Mouse (Mus musculus): ENCODE data around the gene Acd.

Gene Acd

DNA sequence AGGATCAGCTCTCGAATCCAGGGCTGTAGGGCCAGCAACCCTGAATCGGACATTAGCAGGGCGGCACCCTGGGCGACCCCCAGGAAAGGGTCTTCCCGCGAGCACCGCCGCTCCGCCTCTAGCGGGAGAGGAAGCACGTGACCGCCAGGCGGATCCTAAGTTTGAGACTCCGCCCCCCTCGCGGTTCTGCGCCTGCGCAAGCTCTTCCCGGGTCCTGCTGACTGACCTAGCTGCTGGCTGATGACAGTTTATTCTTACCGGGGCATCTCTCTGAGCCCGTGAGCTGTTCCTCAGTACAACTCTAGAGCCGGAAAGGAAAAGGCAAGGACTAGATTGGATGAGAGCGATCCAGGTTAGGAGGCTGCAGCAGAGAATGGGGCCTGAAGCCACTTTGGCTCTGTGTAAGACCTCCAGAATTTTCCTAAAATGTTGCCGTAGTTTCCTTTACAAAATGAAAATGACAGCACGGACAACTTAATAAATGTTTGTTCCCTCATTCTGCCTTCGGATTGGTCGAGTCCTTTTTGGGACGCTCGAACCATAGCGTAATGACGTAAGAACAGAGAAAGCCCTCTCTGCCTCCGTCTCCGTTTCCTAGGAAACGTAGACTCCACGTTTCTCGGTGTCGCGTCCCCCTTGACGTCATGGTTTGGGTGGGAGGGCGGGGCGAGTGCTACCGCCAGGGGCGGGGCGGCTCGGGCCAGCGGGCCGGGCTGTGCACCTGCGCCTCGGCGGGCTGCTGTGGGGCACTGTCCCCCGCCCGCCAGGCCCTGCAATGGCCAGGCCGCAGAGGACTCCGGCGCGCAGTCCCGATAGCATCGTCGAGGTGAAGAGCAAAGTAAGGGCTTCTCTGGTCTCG is at the start of gene Acd, which contains the start of gene Pard6a:
Acd (minus strand) TSS at position 137 of the 859 bp plus-strand sequence.
Pard6a (plus strand) TSS at position 183 of the 859 bp plus-strand sequence.
- in situ Hi-C loops (cut with MboI, MseI): no loop called here

DNA sequence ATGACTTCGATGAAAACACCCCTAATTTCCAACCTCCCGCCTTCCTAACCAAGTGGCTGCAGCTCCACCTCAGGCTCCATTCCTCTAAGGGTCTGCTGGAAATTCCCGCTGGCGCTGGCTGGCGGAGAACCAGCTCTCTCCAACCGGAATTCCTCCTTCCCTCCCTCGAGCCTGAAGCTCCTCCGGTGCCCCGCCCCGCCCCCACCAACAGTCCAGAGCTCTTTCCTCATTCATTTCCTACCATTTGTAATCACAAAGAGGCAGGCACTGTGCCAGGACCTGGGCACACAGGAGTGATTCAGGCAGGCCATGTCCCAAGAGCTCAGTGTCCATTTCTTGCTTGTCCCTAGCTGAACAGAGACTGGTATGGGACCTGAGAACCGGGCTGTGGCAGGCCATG is 49.7 kb upstream of the Acd start:
- in situ Hi-C loops (cut with MboI, MseI): no loop called here

DNA sequence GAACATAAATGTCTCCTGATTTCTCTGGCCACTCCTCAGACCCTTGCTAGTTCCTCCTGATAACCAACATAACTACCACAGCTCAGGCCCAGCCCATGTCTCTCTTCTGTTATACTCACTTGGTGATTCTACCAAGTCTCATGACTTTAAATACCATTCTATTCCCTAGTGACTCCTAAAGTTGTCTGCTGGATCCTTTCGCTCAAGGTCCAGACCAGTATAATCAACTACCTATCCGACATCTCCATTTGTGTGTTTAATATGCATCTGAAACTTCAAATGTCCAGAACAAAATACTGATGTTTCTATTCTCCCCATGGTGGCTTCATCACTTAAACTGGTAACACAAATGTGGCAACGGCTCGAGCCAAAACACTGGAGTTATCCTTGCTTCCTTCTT is 42.4 kb upstream of the Acd start:
- in situ Hi-C loops (cut with MboI, MseI): no loop called here

DNA sequence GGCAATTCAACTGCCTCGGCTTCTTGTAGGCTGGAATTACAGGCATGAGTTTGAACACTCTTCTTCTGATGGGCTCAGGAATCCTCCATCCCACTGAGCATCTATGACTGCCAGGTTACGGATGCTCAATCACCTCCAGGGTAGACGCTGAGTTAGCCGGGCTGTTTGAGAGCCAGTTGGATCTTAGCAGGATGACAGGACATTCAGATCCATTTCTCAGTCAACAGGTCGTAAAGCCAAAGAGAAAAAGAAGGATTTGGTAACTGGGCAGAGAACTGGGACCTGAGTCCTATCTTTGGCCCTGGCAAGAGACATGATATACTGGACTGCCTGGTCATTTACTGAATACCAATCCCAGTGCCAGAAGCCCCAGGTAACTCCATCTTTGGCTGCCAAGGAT is 38.3 kb upstream of the Acd start:
- in situ Hi-C loops (cut with MboI, MseI): no loop called here

DNA sequence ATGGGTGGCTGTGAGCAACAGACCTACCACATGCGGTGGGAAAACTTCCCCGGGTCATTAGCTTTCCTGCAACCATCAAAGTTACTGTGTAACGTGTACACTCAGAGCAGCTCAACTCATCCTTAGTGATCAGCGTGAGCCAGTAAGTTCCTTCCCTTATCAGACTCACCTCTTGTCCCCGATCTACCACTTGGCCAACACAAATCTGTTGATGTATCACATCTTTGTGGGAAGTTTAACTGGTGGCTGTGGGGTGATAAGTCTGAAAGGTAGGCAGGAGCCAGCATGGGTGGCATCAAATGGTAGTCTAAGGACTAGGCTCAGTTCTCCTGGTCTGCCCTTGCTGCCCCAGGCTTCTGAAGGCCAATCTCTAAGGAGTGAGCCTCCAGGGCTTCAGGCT is 31.3 kb upstream of the Acd start:
- in situ Hi-C loops (cut with MboI, MseI): no loop called here

DNA sequence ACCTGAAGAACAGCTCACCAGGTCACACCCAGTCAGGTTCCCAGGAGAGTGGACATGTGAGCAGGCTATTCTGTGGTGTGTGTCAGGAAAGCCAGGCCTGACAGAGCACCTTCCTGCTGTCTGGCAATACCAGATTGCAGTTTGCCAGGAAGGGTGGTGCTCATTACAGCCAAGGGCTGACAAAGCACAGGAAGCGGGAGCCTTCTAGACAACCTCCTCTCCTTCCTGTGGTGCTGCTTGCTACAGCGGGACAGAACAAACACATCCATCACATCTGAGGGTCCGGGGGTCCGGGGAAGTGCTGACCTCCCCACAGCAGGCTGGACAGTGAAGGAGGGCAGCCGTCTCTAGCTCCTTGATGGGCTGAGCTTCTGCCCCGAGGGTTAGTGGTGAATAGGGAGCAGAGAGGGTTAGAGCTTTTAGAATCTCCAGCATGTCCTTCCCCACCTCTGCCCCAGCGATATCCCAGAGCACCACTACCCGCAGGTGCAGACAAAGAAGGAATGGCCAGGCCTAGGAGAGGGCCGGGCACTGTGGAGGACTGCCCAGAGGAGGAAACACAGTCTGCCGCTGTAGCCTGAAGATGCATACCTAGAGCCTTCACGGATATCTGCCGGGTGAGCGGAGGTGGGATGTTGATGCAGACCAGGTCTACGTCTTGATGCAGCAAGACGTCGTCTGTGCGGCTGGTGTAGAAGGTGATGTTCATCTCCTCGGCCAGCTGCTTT is 26.7 kb upstream of the Acd start:
- in situ Hi-C loops (cut with MboI, MseI): no loop called here

DNA sequence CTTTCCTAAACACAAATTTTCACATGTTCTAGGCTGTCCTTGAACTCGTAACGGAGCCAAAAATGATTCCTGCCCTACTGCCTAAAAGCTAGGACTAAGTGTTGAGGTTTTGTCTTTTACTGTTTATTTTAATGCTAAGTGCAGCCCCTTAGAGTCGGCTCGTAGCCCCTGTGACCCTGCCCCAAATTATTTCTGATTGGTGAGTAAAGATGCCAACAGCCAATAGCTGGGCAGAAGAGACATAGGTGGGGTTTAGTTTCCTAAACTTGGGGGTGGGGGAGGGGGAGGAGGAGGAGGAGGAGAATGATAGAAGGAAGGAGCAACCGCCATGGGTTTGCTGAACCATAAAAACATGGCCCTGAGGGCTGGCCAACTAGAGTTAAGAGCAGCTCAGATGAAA is 24.8 kb upstream of the Acd start:
- in situ Hi-C loops (cut with MboI, MseI): no loop called here

DNA sequence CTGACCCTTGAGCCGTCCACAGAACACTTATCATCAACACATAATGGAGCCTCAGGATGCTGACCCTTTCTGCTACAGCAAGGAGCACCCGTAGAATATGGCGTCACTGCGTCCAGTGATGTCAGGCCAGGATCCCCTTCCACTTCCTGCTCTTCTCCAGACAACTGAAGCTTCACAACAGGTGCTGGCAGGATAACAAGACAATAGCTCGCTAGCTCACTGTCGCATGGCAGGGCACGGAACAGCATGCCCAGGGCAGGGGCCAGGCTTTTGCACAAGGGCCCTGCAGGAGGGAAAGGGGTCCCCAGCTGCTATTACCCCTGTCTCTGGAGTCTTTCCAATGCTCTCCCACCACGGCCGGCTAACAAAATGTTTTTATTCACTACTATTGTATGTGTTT is 22.0 kb upstream of the Acd start:
- in situ Hi-C loops (cut with MboI, MseI): no loop called here

DNA sequence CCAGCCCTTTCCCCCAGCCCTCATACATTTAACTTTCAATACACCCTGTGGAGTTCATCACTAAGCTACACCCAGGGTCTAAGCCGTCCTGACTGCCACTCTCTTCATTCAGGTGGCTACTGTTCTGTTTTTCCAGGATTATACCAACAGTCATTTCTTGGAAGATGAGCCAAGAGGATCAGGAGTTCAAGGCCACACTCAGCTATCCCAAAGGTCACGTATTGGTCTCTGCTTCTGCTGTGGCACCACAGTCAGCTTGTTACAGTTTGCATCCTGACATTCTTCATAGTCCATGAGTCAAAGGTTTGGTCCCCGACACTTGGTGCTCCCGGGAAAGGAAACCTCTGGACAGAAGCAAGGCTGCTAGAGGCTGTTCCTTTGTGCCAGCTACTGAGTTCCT is 18.7 kb upstream of the Acd start:
- in situ Hi-C loops (cut with MboI, MseI): no loop called here

DNA sequence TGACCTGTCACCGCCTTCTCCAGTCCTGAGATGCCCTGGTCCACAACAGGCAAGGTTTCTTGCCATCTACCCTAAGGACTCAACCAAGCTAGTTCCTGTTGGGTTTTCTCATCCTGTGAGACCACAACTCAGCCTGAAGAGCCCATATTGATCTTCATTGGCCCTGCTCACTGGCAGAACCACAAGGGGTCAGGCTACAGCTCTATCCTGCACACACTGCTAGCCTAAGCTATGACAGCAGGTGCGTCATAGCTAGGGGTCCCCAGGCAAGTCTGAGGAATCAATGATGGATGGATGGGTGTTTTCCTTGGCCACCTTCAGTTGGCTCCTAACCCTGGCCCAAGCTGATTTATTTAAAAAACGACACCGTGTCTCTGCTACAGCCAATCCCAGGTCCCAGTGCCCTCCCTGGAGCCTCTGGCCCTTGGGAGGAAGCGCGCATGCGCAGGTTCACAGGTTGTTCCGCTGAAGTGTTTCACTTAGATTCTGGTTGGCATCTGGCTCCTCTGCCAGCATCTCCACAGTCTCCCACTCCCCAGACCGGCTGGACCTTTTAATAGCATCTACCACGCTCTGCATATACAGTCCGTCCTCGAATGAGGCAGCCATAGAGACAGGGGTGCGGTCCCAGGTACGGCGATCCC is 15.5 kb upstream of the Acd start:
- in situ Hi-C loops (cut with MboI, MseI): no loop called here

DNA sequence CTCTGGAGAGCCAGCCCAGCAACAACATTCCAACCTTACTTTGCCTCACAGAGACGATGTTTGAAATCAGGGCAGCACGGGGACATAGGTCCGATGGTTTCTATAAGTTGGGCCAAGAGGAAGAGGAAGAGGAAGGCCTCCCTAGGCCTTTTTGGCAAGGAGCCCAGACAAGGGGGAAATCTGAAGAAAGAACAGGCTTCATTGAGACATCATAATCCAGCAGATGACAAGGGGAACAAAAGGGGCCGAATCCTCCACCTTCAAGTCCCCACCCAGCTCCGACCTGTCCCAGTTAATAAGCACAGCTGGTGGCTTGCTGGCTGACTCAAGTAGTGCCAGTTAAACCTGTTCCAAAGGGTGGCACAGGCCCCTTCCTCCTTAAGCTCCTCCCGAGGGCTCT is 14.1 kb upstream of the Acd start:
- in situ Hi-C loops (cut with MboI, MseI): no loop called here

DNA sequence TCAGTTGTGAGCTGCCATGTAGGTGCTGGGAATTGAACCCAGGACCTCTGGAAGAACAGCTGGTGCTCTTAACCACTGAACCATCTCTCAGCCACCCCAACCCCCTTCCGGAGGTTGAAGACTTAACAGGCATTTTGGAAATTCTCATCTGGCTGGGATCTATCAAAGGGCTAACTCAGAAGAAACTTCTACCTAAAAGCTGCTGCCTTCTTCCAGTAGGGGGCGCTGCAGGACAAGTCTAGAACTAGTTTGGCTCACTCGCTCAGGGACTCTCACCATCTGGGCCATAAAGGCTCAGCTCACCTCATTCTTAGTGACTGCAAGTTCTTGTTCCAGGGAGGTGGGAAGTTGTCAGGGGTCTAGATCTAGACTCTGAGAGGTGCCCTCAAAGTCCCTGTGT is 13.2 kb upstream of the Acd start:
- in situ Hi-C loops (cut with MboI, MseI): loop anchor here (5.0 kb wide), 3 partner anchors 68 to 223 kb away; partner anchors contain the start of genes Ctrl (in 1 of the 2) and Psmb10 (in 1 of the 2)

DNA sequence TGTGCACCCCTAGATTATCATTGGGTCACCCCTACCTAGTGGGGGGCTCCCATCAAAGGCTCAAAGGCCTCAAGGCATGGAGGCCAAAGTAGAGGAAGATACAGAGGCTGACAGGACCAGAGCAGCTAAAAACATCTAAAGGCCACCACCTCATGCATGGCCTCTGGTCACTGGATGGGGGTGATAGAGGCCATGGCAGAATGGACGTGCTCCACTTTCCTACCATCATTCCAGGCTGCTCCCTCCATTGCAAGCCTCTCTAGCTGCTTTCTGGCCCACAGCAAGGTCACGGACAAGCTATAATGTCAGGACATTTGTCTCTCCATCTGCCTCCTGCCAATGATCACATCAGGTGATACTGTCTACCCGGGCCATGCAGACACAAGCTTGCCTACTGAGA is 11.4 kb upstream of the Acd start:
- in situ Hi-C loops (cut with MboI, MseI): loop anchor here (5.0 kb wide), 3 partner anchors 70 to 225 kb away; partner anchors contain the start of genes Ctrl (in 1 of the 2) and Psmb10 (in 1 of the 2)

DNA sequence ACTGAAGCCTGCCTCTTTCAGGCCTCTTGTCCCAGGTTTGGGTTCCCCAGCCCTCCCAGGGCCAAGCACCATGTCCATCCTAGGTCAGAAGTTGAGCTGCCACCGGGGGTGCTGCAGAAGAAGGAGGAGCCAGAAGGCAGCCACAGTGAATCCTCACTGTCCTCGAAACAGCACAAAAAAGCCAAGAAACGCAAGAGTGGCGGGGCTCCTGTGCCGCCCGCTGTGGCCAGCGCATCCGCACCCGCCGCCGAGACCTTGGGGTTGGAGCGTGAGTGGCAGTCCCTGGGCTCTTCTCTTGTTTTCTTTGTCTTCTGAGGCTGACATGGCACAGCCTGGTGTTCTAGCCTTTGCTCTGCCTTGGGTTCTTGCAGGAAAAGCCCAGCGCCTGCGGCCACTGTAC is 8.4 kb upstream of the Acd start:
- in situ Hi-C loops (cut with MboI, MseI): no loop called here

DNA sequence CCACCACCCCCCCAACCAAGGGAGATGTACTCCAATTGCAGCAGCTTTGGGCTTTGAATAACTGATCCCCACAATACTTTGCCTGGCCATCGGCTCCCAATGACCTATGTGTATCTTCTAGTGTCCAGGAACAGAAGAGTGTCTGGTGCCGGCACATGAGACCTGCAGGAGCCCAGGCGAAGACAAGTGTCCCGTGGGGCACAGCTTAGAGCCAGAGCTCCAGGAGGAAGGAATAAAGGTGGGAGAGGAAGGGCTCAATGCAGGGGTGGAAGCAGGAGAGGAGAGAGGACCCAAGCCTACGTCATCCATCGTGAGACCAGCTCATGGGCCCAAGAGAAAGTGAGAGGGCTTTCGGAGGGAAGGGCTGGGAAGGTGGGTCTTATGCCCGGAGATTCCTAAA is 7.8 kb upstream of the Acd start:
- in situ Hi-C loops (cut with MboI, MseI): no loop called here

DNA sequence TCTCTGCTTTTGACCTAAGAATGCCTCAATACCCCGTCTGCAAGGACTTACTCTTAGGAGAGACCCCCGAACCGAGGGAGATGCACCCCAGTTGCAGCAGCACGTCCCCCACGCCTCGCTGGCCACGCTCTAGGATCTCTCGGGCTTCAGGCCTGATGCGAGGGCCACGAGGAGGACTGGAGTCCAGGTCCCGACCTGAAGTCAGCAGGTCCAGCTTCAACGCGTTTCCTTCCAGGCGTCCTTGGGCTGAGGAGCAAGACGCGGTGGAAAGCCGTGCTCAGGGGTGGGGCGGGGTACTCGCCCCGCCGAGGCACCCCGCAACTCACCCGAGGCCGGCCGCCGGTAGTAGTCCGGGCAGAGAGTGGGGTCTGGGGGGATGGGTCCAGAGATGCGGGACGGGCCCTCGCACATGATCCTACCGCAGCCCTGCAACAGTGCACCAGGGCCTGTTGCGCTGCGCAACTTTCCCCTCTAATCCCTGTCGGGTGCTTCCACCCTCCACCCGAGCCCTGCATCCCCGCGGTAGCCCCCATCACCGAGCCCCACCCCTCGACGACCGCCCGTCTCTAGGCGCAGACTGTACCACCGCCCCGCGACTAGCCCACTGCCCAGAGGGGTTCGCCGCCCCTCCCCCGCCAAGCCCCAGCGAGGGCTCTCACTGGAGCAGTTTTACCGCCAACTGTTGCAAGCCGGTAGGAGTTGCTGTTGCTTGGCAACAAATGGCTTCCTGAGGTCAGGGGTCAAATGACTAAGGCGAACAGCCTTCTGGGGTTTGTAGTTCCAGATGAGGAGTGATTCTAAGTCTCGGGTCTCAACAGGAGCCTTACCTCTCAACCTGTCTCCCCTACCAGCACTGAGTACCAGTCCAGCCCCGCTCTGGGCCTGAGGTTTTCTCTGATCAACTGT is 6.8 kb upstream of the Acd start, which contains the start of the genes 4933405L10Rik and Enkd1:
4933405L10Rik (plus strand) TSS at position 158 of the 906 bp plus-strand sequence.
Enkd1 (minus strand) TSS at position 713 of the 906 bp plus-strand sequence.
- in situ Hi-C loops (cut with MboI, MseI): no loop called here

DNA sequence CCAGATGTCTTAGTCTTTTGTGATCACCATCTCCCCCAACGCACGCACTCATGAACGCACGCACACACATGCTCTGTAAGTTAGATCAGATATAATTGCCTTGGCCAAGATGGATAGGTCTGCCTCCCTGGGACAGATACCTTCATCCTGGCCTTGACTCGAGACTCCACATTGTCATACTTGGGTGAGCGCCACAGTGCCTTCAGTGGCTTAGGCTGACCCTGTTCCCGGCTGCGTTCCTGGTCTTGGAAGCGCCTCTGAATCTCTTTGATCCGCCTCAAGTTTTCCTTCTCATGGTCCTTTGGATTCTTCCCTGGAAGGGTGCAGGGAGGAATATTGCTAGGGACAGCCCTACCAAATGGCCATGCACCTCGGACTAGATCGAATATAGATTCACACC is 5.5 kb upstream of the Acd start:
- in situ Hi-C loops (cut with MboI, MseI): no loop called here

DNA sequence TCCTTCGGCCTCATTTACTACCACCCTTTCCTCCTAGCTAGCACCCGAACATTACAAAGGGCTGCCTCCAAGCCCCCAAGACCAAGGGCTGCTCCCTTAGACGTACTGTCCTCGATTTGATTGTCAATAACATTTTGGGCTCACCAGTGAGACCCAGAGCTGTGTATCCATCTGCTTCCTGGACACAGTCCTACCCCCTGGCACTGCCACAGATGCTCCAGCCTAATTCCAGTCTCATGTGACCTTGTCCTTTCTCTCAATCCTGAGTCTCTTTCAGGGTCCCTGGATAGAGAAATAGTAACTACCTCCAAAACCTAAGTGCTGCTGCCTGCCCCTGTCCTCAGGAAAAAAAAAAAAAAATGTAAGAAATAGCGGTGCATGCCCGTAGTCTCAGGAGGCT is 4.1 kb upstream of the Acd start:
- in situ Hi-C loops (cut with MboI, MseI): no loop called here

DNA sequence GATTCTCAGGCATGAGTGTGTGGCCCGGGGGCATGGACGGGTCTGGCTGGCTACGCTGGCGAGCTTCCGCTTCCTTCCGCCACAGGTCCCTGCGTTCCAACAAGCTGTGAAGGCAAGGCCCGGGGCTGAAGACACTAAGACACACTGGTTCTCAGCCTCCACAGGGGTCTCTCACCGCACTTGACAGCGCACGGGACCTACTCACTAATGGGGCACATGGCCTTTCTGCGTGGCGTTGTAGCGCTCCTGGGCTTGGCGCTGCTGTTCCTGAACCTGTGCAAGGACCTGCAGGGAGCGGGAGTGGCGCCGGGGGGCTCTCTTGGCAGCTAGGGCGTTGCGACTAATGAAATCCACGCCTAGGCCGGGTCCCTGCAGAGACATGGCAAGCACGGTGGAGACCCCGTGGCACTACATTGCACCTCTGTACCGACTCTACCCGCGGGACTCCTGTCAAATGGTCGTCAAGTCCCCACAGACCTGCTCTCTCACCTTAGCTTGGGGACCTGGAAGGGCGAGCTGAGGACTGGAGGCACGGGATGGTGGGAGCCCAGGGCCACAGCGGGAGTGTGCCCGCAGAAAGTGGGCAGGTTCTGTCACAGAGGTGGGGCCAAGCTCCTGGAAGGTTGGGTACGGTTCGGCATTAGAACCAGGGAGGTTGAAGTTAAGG is 3.4 kb upstream of the Acd start:
- in situ Hi-C loops (cut with MboI, MseI): no loop called here

DNA sequence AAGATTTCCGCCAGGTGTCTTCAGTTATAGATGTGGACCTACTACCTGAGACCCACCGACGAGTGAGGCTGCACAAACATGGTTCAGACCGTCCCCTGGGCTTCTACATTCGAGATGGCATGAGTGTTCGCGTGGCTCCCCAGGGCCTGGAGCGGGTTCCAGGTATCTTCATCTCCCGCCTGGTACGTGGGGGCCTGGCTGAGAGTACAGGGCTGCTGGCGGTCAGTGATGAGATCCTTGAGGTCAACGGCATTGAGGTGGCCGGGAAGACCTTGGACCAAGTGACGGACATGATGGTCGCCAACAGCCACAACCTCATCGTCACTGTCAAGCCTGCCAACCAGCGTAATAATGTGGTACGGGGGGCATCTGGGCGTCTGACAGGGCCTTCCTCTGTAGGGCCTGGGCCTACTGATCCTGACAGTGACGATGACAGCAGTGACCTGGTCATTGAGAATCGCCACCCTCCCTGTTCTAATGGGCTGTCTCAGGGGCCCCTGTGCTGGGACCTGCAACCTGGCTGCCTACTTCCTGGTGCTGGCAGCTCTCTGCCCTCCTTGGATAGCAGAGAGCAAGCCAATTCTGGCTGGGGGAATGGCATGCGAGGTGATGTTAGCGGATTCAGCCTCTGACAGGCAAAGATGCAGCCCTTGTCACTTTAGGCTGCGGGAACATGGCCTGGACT is 2.0 kb upstream of the Acd start:
- in situ Hi-C loops (cut with MboI, MseI): no loop called here
